Mouse (Mus musculus) lung, embryonic 16.5 days (tissue): ENCODE data around the gene Pitpna. TPM values are rescaled to one million over a fixed set of nuclear protein-coding genes. Genes with fewer than 3 reads are reported as not detected.

Source experiments
- ATAC-seq: fragments of 200-750 bp; cut with Nextera tagmentation; 2 replicates; pipeline ENCODE4 v1.8.0; 2017; ENCODE audit warnings: low read depth, mild to moderate bottlenecking, moderate library complexity
- H3K27ac ChIP-seq: fragments of 300-500 bp; sonication (generic); 2 replicates; pipeline ENCODE4 v1.5.1; 2014; ENCODE audit warnings: mild to moderate bottlenecking, control low read depth, low read length
- H3K27me3 ChIP-seq: fragments of 300-500 bp; sonication (generic); 2 replicates; pipeline ENCODE4 v1.6.1; 2014; ENCODE audit warnings: low read depth, low read length, mixed read lengths; ENCODE audit not compliant: control insufficient read depth, insufficient read depth
- H3K36me3 ChIP-seq: fragments of 300-500 bp; sonication (generic); 2 replicates; pipeline ENCODE4 v1.6.1; 2014; ENCODE audit warnings: low read length; ENCODE audit not compliant: control insufficient read depth, insufficient read depth
- H3K4me1 ChIP-seq: fragments of 300-500 bp; sonication (generic); replicated peaks from 2 replicates; pipeline ENCODE4 v1.6.1; 2014; ENCODE audit warnings: low read length, mixed read lengths; ENCODE audit not compliant: control insufficient read depth, insufficient read depth
- H3K4me2 ChIP-seq: fragments of 300-500 bp; sonication (generic); 2 replicates; pipeline ENCODE4 v1.6.1; 2014; ENCODE audit warnings: low read depth, low read length, control low read depth
- H3K4me3 ChIP-seq: fragments of 300-500 bp; sonication (generic); 2 replicates; pipeline ENCODE4 v1.5.1; 2014; ENCODE audit warnings: mild to moderate bottlenecking, low read length, control low read depth
- H3K9ac ChIP-seq: fragments of 300-500 bp; sonication (generic); 2 replicates; pipeline ENCODE4 v1.6.1; 2014; ENCODE audit warnings: low read length, control low read depth
- H3K9me3 ChIP-seq: fragments of 300-500 bp; sonication (generic); 2 replicates; pipeline ENCODE4 v1.6.1; 2016; ENCODE audit warnings: low read length; ENCODE audit not compliant: control insufficient read depth
- WGBS: fragments of 180-500 bp; shearing (Covaris S2); extraction: QIAGEN DNeasy Blood & Tissue Kit; methylation state at CpG from one replicate; pipeline ENCODE4 v1.1.7; 2014; 5-methylcytosine and 5-hydroxymethylcytosine counted together
- polyA plus RNA-seq: library from polyadenylated mRNA; unstranded; fragments of >200 nt; fragmentation: Nextera tagmentation; extraction: Ambion mirVana; gene quantifications from 2 replicates; pipeline ENCODE4 v1.2.1, GENCODE M21; 2015

Pitpna gene
- polyA plus RNA-seq = 63.7 and 63.8 TPM in 2 replicates

DNA sequence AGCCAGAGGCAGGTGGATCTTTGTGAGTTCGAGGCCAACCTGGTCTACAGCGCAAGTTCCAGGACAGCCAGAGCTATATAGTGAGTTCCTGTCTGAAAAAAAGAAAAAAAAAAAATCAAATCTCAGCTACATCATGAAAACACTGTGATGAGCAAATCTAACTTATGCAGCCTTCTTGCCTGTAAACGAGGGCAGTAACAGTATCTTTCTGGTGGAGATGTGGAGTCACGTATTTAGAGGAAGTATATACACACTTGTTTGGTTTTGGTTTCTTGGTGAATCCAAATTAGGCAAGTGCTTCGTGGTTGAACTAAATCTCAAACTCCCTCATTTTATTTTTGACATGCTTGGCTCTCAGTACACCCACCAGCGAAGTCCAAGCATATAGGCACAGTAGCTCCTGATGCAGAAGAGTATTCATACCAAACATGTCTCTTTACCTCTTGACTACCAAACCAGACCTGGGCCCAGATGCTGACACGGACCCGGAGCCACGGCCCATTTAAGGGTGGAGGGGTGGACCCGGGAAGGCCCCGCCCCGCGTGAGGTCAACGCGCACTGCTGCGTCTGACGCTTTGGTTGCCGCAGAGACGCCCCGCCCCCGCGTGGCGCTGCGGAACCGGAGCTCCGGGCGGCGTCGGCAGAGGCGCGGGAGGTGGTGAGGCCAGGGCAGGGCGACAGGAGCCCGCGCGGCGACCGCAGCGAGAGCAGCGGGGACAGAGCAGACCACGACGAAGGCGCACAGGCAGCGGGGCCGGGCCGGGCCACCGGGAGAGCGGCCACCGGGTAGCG is at the start of gene Pitpna:
TSS of gene Pitpna (plus strand) at position 605 of the 792 bp plus-strand sequence.
- Histone ChIP-seq H3K9me3 (no peaks in the 10 kb centered on the region), H3K27ac (peak within 1 kb of the TSS; percentile 76), H3K9ac (peak within 1 kb of the TSS; percentile 82), H3K27me3 (no peaks in the 10 kb centered on the region), H3K4me2 (peak within 1 kb of the TSS; percentile 74), H3K4me3 (peak within 1 kb of the TSS; percentile 78), H3K4me1 (peaks cover 14% of the 10 kb centered on the region), H3K36me3 (no peaks in the 10 kb centered on the region; the same call in 1 of the 2 replicates)
- 4% methylated on average over 43 of the region's 49 CpGs for WGBS
- ATAC-seq = peak; percentile 97

DNA sequence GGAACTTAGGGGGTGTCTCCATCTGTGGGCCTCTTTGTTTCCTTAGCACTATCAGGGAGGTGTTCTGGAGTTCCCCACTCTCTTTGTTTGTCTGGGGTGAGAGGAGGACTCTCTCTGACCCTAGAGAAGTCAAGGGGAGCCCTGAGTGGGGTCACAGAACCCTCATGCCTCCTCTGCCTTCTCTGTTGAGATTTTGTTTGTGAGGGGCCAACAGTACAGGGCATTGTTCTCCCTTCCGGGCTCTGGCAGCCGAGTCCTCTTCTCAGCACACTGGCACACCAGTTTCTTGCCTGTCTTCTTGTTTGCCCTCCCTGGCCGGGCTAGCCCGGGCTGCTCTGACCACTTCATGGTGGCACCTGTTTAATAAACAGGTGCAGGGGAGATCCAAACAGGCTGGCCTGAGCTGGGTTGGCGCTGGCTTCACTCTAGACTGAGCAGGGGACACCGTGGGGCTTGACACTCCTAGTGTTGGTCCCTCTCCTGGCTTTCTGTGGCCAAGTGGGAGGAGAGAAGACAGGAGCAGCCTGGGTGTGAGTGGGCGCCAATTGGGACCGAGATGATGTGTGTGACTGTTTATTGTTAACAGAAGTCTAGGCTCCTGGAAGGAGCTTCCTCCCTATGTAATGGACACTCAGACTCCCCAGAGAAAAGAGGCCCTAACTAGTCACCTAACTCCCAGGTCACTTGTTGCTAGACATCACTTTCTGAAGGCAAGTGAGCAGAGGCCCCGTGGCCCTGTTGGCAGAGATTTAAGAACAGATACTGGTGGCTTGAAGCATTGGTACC is 49.5 kb upstream of the Pitpna start:
- H3K4me2 ChIP-seq = no peak overlapping the region
- no peaks in the 10 kb centered on the region for H3K27me3 ChIP-seq
- no peak overlapping the region for H3K4me3 ChIP-seq
- 0 out of 2 replicates have a peak overlapping the region, but pooled peaks have one; percentile 23 for H3K9ac ChIP-seq
- peak; percentile 61 for ATAC-seq
- peaks cover 27% of the 10 kb centered on the region for H3K4me1 ChIP-seq
- 38% methylated on average over 9 of the region's 9 CpGs for WGBS
- peak overlapping the region; percentile 89 for H3K27ac ChIP-seq
- H3K9me3 ChIP-seq = no peaks in the 10 kb centered on the region
- no peaks in the 10 kb centered on the region for H3K36me3 ChIP-seq

DNA sequence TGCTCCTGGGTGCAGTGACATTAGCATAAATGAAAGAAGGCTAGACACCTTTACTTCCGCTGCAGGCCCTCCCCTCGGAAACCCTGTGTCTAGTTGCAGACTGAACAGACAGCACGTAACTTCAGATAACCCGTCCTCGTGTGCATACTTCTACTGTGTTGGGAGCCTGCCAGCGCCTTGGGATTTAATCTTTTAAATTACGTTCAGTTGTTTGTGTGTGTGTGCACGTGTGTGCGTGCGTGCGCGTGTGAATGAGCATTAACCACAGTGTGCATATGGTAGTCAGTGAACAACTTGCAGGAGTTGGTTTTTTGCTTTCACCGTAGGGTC is 49.0 kb upstream of the Pitpna start:
- Histone ChIP-seq H3K4me1 (peaks cover 26% of the 10 kb centered on the region), H3K9me3 (no peaks in the 10 kb centered on the region), H3K27ac (peak overlapping the region; percentile 89), H3K9ac (no peak overlapping the region), H3K27me3 (no peaks in the 10 kb centered on the region), H3K4me3 (no peak overlapping the region), H3K4me2 (no peak overlapping the region), H3K36me3 (no peaks in the 10 kb centered on the region)
- no peak for ATAC-seq
- 67% methylated on average over 13 of the region's 13 CpGs for WGBS

DNA sequence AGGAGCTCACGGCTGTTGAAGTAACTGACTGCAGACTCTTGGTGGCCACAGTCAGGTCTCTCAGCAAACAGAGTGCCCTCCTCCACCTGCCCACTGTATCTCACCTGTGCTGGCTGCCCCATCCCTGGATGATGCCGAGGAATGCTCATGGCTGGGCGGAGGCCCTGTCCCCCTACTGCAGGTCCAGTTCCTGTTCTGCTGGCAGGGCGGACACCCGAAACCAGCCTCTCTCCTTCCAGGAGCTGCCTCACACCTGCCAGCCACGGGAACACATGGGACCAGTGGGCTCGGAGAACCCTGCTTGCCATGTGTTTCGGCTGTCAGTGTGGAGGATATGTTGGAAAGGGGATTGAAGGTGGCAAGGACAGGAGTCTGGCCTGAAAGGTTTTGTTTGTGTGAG is 47.7 kb upstream of the Pitpna start:
- ATAC-seq = no peak
- Histone ChIP-seq H3K27me3 (no peaks in the 10 kb centered on the region), H3K4me3 (no peak overlapping the region), H3K27ac (no peak overlapping the region; the same call in 1 of the 2 replicates), H3K4me2 (no peak overlapping the region), H3K36me3 (no peaks in the 10 kb centered on the region), H3K9ac (no peak overlapping the region), H3K4me1 (peaks cover 22% of the 10 kb centered on the region), H3K9me3 (no peaks in the 10 kb centered on the region)
- 72% methylated on average over 8 of the region's 8 CpGs for WGBS

DNA sequence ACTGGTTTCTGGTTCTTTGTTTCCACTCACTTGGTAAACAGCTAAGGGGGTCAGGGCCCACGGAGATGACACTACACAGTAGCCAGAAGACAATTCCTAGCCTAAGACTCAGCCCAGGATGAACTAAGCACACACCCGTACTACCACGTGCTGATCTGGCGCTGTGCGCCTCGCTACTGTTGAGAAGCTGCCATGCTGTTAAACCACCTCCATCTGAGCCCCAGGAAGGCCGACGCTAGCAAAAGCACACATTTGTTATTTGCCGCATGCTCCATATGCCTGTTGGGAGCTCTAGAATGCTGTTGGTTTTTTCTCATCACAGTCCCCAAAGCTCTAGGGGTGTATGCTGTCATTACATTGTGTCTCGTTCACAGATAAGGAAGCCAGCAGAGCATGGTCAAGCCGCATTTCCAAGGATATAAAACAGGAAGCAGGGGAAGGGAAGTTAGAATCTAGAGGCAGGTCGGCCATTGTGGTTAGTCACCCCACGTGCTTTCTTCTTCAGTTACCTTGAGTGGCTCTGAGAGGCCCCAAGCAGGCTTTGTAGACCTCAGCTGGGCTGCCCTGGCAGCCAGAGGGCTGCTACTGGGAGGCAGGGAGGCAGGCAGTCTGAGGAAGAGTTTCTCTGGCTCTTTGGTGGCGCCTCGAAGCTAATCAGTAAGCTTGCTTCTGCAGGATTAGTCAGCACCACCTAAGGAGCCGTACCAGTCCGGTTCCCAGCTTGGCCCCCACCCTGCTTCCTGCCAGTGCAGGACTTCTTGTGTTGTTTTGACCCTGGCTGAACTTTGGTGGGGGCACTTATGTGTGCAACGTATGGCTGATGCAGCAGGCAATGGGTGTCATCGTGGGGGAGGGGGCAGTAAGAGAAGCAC is 47.0 kb upstream of the Pitpna start:
- no peaks in the 10 kb centered on the region for H3K9me3 ChIP-seq
- H3K9ac ChIP-seq = no peak overlapping the region; the same call in 1 of the 2 replicates
- H3K4me2 ChIP-seq = no peak overlapping the region
- H3K27me3 ChIP-seq = no peaks in the 10 kb centered on the region
- no peak overlapping the region for H3K4me3 ChIP-seq
- peak overlapping the region; percentile 38; the same call in 1 of the 2 replicates for H3K27ac ChIP-seq
- peak; percentile 27 for ATAC-seq
- H3K36me3 ChIP-seq = no peaks in the 10 kb centered on the region
- H3K4me1 ChIP-seq = peaks cover 22% of the 10 kb centered on the region
- WGBS = 61% methylated on average over 19 of the region's 19 CpGs

DNA sequence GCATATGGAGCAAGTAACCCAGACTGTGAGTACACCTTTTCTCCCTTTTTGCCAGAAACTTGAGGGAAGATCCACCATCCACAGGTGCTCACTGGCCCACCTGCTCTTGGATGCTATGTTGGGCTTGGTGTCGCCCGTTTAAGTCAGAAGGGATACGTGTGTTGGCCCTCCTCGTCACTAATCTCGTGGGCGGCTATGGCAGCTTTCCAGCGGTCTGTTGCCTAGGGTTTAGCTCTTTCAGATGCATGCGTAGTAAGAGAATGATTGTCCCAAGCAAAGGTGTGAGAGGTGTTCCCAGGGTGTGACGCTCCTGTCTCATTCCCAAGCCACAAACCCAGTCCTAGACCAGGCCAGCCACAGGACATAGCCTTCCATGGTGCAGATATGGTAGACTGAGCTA is 43.2 kb upstream of the Pitpna start:
- no peaks in the 10 kb centered on the region for H3K27me3 ChIP-seq
- no peaks in the 10 kb centered on the region for H3K36me3 ChIP-seq
- no peak overlapping the region for H3K27ac ChIP-seq
- no peak overlapping the region for H3K4me2 ChIP-seq
- H3K9me3 ChIP-seq = no peaks in the 10 kb centered on the region
- WGBS = 74% methylated on average over 9 of the region's 9 CpGs
- peaks cover 8% of the 10 kb centered on the region for H3K4me1 ChIP-seq
- H3K9ac ChIP-seq = no peak overlapping the region
- no peak overlapping the region for H3K4me3 ChIP-seq
- no peak for ATAC-seq

DNA sequence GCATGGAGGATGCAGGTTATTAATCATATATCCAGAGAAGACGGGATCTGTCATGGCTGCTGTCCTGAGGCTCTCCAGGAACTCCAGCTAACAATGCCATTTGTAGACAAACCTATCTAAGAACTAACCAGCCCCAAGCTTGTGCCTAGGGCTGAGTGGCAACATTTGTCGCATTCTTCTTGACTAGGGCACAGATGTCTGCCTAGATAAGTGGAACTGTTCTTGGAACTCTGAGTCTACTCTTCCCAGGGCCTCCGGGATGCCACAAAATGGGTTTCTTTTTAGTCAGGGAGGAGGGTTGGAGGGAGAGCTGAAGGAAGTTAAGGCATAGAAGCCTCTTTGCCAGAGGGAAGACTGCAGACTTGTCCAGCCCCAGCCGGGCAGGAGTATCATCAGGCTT is 41.8 kb upstream of the Pitpna start:
- WGBS = 59% methylated on average over 4 of the region's 4 CpGs
- peaks cover 15% of the 10 kb centered on the region for H3K4me1 ChIP-seq
- no peak overlapping the region for H3K4me3 ChIP-seq
- H3K9me3 ChIP-seq = no peaks in the 10 kb centered on the region
- H3K36me3 ChIP-seq = no peaks in the 10 kb centered on the region
- no peak overlapping the region for H3K4me2 ChIP-seq
- H3K27ac ChIP-seq = no peak overlapping the region
- no peak overlapping the region for H3K9ac ChIP-seq
- no peaks in the 10 kb centered on the region for H3K27me3 ChIP-seq
- ATAC-seq = no peak

DNA sequence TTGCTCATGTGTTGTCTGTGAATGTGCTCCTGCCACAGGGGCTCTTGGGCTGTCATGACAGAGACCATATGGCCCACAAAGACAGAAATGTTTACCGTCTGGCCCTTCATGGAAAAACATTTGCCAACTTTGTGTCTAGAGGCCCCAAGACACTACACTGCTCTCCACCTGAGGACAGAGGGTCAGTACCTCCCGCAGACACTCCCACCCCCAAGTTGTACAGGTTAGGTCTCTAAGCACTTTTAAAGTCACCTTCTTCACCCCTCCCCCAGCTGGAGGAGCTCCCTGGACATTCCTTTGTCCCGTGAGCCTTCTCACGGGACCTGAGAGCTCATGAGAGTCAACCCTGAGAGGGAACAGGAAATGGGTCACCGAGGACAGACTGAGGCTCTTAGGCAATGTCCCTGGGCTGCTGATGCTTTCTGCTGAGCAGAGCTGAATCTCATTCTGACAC is 38.2 kb upstream of the Pitpna start:
- H3K27ac ChIP-seq = peak overlapping the region; percentile 34
- H3K9ac ChIP-seq = peak overlapping the region; percentile 16
- peaks cover 29% of the 10 kb centered on the region for H3K4me1 ChIP-seq
- ATAC-seq = peak; percentile 59; the same call in 1 of the 2 replicates
- no peak overlapping the region for H3K4me3 ChIP-seq
- no peaks in the 10 kb centered on the region for H3K27me3 ChIP-seq
- H3K9me3 ChIP-seq = no peaks in the 10 kb centered on the region
- WGBS = 22% methylated on average over 5 of the region's 5 CpGs
- H3K36me3 ChIP-seq = no peaks in the 10 kb centered on the region
- no peak overlapping the region for H3K4me2 ChIP-seq
